Mouse (Mus musculus) CH12.LX (cell line): ENCODE measurements around the gene Ryr1.

Experiments used
- CTCF ChIP-seq, 2 experiments: IDR thresholded peaks in 1 of 2; conservative IDR thresholded peaks in 1 of 2; 2 replicates each; pipeline ENCODE4 v1.5.1; 2011 to 2012; ENCODE audit warnings: low read depth in 2 of 2, low read length in 2 of 2, improper control_type of control experiment in 1 of 2, inconsistent platforms in 1 of 2, mild to moderate bottlenecking in 1 of 2, moderate library complexity in 1 of 2
- ETS1 ChIP-seq: conservative IDR thresholded peaks from 2 replicates; pipeline ENCODE4 v1.6.1; 2012; ENCODE audit warnings: low read depth, mild to moderate bottlenecking, inconsistent platforms, low read length, improper control_type of control experiment, moderate library complexity
- IRF4 ChIP-seq: IDR thresholded peaks from 2 replicates; pipeline ENCODE4 v1.6.1; 2014; ENCODE audit warnings: low read depth, mild to moderate bottlenecking, inconsistent platforms, low read length, improper control_type of control experiment
- MXI1 ChIP-seq: IDR thresholded peaks from 2 replicates; pipeline ENCODE4 v1.6.1; 2011; ENCODE audit warnings: mild to moderate bottlenecking, low read depth, low read length, improper control_type of control experiment
- NRF1 ChIP-seq: IDR thresholded peaks from 2 replicates; pipeline ENCODE4 v1.6.1; 2014; ENCODE audit warnings: low read depth, mild to moderate bottlenecking, inconsistent platforms, low read length, improper control_type of control experiment, moderate library complexity
- POLR2A ChIP-seq: IDR thresholded peaks from 2 replicates; pipeline ENCODE4 v1.6.1; 2011; ENCODE audit warnings: low read depth, mild to moderate bottlenecking, improper control_type of control experiment, low read length
- RAD21 ChIP-seq: IDR thresholded peaks from 2 replicates; pipeline ENCODE4 v1.6.1; 2011; ENCODE audit warnings: low read depth, mild to moderate bottlenecking, low read length, improper control_type of control experiment, moderate library complexity
- RCOR1 ChIP-seq: conservative IDR thresholded peaks from 2 replicates; pipeline ENCODE4 v1.6.1; 2012; ENCODE audit warnings: low read depth, mild to moderate bottlenecking, inconsistent platforms, low read length, improper control_type of control experiment
- TCF12 ChIP-seq: IDR thresholded peaks from 2 replicates; pipeline ENCODE4 v1.6.1; 2014; ENCODE audit warnings: low read depth, mild to moderate bottlenecking, inconsistent platforms, low read length, improper control_type of control experiment
- ZNF384 ChIP-seq: IDR thresholded peaks from 2 replicates; pipeline ENCODE4 v1.6.1; 2012; ENCODE audit warnings: low read depth, low read length, improper control_type of control experiment, inconsistent platforms

DNA sequence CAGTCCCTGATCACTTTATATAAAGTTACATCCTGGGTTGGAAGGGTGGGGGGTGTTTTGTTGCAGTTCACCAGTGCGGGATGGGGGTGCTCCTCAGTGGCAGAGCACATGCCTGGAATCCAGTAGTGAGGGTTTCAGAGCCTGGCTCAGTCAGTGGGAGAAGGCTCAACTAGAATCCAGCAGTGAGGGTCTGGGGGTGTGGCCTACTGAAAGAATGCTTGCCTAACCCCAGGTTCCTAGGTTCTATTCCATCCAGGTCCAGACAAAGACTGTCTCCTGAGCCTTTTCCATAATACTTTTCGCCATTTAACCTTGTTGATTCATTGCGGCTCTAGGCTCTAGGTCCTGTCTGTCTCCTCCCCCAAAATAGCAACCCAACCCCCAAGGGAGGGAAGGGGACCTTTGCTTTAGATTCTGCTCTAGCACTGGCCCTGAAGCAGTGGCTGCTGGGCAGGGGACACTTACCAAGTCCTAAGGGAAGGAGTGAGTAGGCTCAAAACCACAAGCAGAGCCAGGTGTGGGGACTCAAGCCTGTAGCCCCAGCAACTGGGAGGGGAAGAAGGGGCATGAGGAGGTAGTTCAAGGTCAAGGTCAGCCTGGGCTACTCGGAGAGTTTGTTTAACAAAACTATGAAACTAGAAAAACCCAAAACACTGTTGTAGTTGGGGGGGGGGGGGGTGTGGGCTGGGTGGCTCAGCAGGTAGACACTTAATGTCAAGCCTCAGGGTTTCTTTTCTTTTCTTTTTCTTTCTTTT is 158.1 kb downstream of the Ryr1 start:
- no peak for TF ChIP-seq CTCF (conservative IDR thresholded peaks at IDR 0.05 in 1 of 2, IDR thresholded peaks at IDR 0.05 in 1 of 2; ENCODE audit: low read depth in 2 of 2, low read length in 2 of 2)
- no peak for TF ChIP-seq MXI1
- no peak for TF ChIP-seq NRF1
- no peak for TF ChIP-seq POLR2A
- no peak for TF ChIP-seq ZNF384
- TF ChIP-seq TCF12: no peak; the same call in 1 of the 2 replicates
- no peak for TF ChIP-seq RAD21
- no peak for TF ChIP-seq ETS1
- TF ChIP-seq RCOR1: no peak
- no peak for TF ChIP-seq IRF4
